Mouse (Mus musculus) heart, adult 2 months (tissue): ENCODE results near the gene Gls. TPM values are rescaled to one million over a fixed set of nuclear protein-coding genes. Genes with fewer than 3 reads are reported as not detected.

ENCODE experiments used
- DNase-seq, 2 experiments: peaks; one replicate each; pipeline ENCODE4 v3.0.0; 2021
- H3K27ac ChIP-seq: fragments of 200-600 bp; 2 replicates; pipeline ENCODE4 v1.8.1; 2022
- H3K27me3 ChIP-seq: fragments of 200-500 bp; 2 replicates; pipeline ENCODE4 v1.6.1; 2012; ENCODE audit warnings: mild to moderate bottlenecking, low read length, inconsistent platforms, mixed read lengths; ENCODE audit not compliant: control insufficient read depth, insufficient read depth
- H3K36me3 ChIP-seq: fragments of 200-500 bp; 2 replicates; pipeline ENCODE4 v1.6.1; 2012; ENCODE audit warnings: low read length, inconsistent platforms; ENCODE audit not compliant: control insufficient read depth, insufficient read depth
- H3K4me1 ChIP-seq: fragments of 200-500 bp; 2 replicates; pipeline ENCODE4 v1.6.1; 2011; ENCODE audit warnings: low read length; ENCODE audit not compliant: control insufficient read depth, insufficient read depth
- H3K4me3 ChIP-seq: fragments of 200-600 bp; 2 replicates; pipeline ENCODE4 v1.8.1; 2022
- H3K79me2 ChIP-seq: fragments of 200-500 bp; replicated peaks from 2 replicates; pipeline ENCODE4 v1.6.1; 2012; ENCODE audit warnings: mild to moderate bottlenecking, inconsistent platforms, low read length, moderate library complexity, mixed read lengths; ENCODE audit not compliant: control insufficient read depth, insufficient read depth
- H3K9ac ChIP-seq: fragments of 200-500 bp; 2 replicates; pipeline ENCODE4 v1.6.1; 2012; ENCODE audit warnings: low read depth, mild to moderate bottlenecking, control low read depth, inconsistent platforms, low read length, mixed read lengths
- CTCF ChIP-seq: fragments of 200-600 bp; IDR thresholded peaks from 2 replicates; pipeline ENCODE4 v1.8.1; 2022; ENCODE audit warnings: antibody characterized with exemption, mild to moderate bottlenecking, moderate library complexity
- EP300 ChIP-seq: fragments of 200-500 bp; IDR thresholded peaks from 2 replicates; pipeline ENCODE4 v1.6.1; 2011; ENCODE audit warnings: low read depth, low read length, control low read depth; ENCODE audit not compliant: insufficient read depth
- POLR2A ChIP-seq: fragments of 200-500 bp; IDR thresholded peaks from 2 replicates; pipeline ENCODE4 v1.6.1; 2011; ENCODE audit warnings: mild to moderate bottlenecking, low read depth, low read length, control low read depth; ENCODE audit not compliant: insufficient read depth
- WGBS: fragments of 180-500 bp; shearing (Covaris S2); methylation state at CpG from one replicate; pipeline ENCODE4 v1.1.7; 2018; 5-methylcytosine and 5-hydroxymethylcytosine counted together
- intact Hi-C: fragments of 180-260 bp; cut with DNase I; formaldehyde crosslinking; loops from one replicate; pipeline ENCODE4 v1.15.1; 2025
- polyA plus RNA-seq: library from polyadenylated mRNA; depleted of rRNA; stranded (reverse); fragments of >200 nt; gene quantifications from 2 replicates; pipeline ENCODE4 v1.2.3, GENCODE M21; 2012
- total RNA-seq, 2 experiments: library from RNA; stranded (reverse); gene quantifications; 2 replicates each; pipeline ENCODE4 v1.2.3; 2021

The Gls gene
- total and polyA plus RNA-seq, 3 experiments: 15.7 to 90.0 (median 79.5) TPM

- WGBS: 73% methylated on average over 3 of the region's 3 CpGs
- no peak for TF ChIP-seq POLR2A
- no peak for TF ChIP-seq EP300
- TF ChIP-seq CTCF: no peak
These were observed 108.2 kb downstream of the Gls start for GRCm38 (mm10) chr1:52124818-52125217.

DNA sequence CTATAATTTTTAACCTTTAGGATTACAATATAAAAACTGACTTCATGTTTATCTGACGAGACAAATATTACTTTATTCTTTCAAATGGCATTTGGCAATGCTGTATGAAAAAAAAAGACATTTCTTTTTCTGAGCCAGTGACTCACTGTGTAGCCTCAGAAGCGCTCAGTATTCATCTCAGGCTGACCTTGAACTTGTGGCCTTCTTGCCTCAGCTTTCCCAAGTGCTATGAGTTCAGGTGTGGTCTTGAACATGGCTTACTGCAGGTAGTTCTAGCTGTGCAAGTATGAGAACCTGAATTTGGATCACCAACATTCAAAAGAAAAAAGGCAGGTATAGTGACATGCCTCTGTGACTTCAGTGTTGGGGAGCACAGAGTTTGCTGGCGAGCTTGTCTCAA is 112.0 kb downstream of the Gls start:
- TF ChIP-seq CTCF (no peak), POLR2A (no peak), EP300 (no peak)
- no peak for DNase-seq
- no peak overlapping the region for H3K27ac ChIP-seq
- H3K4me1 ChIP-seq: peaks cover 5% of the 10 kb centered on the region
- intact Hi-C loops: no loop called here
- H3K36me3 ChIP-seq: peaks cover 6% of the 10 kb centered on the region
- no peaks in the 10 kb centered on the region for H3K27me3 ChIP-seq
- no peak overlapping the region for H3K9ac ChIP-seq
- H3K4me3 ChIP-seq: no peak overlapping the region; the same call in 1 of the 2 replicates
- 88% methylated on average over 3 of the region's 3 CpGs for WGBS
- H3K79me2 ChIP-seq: no peaks in the 10 kb centered on the region

More at GRCm38 (mm10) chr1:52124818-52125217, 108.2 kb downstream of the Gls start:
- Histone ChIP-seq H3K36me3 (peaks cover 7% of the 10 kb centered on the region), H3K9ac (no peak overlapping the region), H3K79me2 (no peaks in the 10 kb centered on the region), H3K4me1 (peaks cover 1% of the 10 kb centered on the region), H3K4me3 (no peak overlapping the region), H3K27me3 (no peaks in the 10 kb centered on the region), H3K27ac (no peak overlapping the region)
- intact Hi-C loops: no loop called here
- DNase-seq: no peak

GRCm38 (mm10) chr1:52120191-52120590 is 112.8 kb downstream of the Gls start:
- 23% methylated on average over 10 of the region's 10 CpGs for WGBS
- H3K9ac ChIP-seq: peak overlapping the region; percentile 45
- intact Hi-C loops: no loop called here
- H3K4me1 ChIP-seq: peaks cover 5% of the 10 kb centered on the region
- H3K36me3 ChIP-seq: peaks cover 6% of the 10 kb centered on the region
- H3K4me3 ChIP-seq: peak overlapping the region; percentile 86
- DNase-seq: no peak
- peak overlapping the region; percentile 98 for H3K27ac ChIP-seq
- TF ChIP-seq POLR2A (no peak), CTCF (no peak), EP300 (no peak)
- no peaks in the 10 kb centered on the region for H3K79me2 ChIP-seq
- no peaks in the 10 kb centered on the region for H3K27me3 ChIP-seq

GRCm38 (mm10) chr1:52119691-52120090 is 113.3 kb downstream of the Gls start:
- WGBS: under 1% methylated on average over 20 of the region's 20 CpGs
- intact Hi-C loops: loop anchor here (10.0 kb wide), 1 partner anchor 645 kb away; the partner anchor contains the start of gene Nabp1
- Histone ChIP-seq H3K27me3 (no peaks in the 10 kb centered on the region), H3K79me2 (no peaks in the 10 kb centered on the region), H3K4me1 (peaks cover 5% of the 10 kb centered on the region), H3K4me3 (peak overlapping the region; percentile 86), H3K36me3 (peaks cover 6% of the 10 kb centered on the region), H3K9ac (peak overlapping the region; percentile 81), H3K27ac (peak overlapping the region; percentile 98)
- DNase-seq: no peak
- TF ChIP-seq EP300: no peak
- TF ChIP-seq POLR2A: no peak
- TF ChIP-seq CTCF: no peak

DNA sequence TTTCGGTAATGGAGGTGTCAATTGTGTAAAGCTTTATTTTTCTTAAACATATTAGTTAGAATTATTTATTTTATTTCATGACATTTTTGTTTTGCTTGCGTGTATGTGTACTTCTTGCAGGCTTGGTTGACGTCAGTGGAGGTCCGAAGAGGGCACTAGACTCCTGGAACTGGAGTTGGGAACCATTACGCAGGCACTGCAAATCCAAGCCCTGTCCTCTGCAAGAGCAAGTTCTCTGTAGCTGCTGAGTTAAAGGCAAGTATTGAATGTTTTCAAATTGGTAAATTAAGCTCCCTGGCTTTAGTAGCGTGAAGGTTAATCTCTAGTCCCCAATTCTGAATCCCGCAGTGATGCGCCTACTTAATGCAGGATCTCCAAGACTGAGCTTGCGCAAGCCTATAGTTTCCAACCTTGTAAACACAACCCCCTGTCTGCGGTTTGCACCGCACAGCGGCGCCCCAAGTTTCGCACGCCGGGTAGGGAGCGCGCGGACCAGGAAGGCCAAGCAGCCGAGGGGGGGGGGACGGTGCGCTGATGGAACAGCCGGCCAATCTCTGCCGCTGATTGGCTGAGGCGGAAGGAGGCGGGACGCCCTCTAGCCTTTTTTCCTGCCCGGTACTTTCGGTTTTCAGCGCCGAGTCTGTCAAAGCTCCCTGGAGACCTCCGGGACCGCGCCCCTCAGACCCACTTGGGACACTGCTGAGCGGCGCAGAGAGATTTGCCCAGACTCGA is 114.0 kb downstream of the Gls start, which contains the start of gene Stat1:
Gene Stat1 (plus strand): TSS at position 581 of the 732 bp plus-strand sequence.
- H3K4me3 ChIP-seq: peak within 1 kb of the TSS; percentile 86

DNA sequence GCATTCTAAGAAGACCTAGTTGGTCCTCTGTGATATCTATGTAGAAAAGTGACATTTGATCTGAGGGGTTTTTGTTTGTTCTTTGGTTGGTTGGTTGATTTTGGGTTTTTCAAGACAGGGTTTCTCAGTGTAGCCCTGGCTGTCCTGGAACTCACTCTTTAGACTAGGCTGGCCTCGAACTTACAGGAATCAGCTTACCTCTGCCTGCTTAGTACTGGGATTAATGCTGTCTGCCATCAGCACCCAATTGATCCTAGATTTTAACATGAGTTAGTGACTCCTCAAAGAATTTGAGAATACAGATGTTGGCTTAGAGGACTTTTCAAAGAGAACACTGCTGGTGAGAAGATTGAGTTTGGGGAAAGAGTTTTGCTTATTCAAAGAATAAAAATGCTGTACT is 115.3 kb downstream of the Gls start:
- intact Hi-C loops: loop anchor here (10.0 kb wide), 1 partner anchor 643 kb away; the partner anchor contains the start of gene Nabp1
- H3K79me2 ChIP-seq: no peaks in the 10 kb centered on the region
- no peak overlapping the region for H3K27ac ChIP-seq
- WGBS: 84% methylated on average over 1 of the region's 1 CpGs
- H3K4me1 ChIP-seq: peaks cover 5% of the 10 kb centered on the region
- H3K36me3 ChIP-seq: no peaks in the 10 kb centered on the region; the same call in 1 of the 2 replicates
- TF ChIP-seq CTCF: no peak
- no peak overlapping the region for H3K4me3 ChIP-seq
- no peak for DNase-seq
- H3K27me3 ChIP-seq: no peaks in the 10 kb centered on the region
- H3K9ac ChIP-seq: no peak overlapping the region

More for the DNA sequence above, 114.0 kb downstream of the Gls start, which contains the start of gene Stat1:
- intact Hi-C loops: loop anchor here (10.0 kb wide), 1 partner anchor 644 kb away; the partner anchor contains the start of gene Nabp1
- Histone ChIP-seq H3K27me3 (no peaks in the 10 kb centered on the region), H3K27ac (peak within 1 kb of the TSS; percentile 98), H3K79me2 (no peaks in the 10 kb centered on the region), H3K4me1 (peaks cover 5% of the 10 kb centered on the region), H3K36me3 (peaks cover 4% of the 10 kb centered on the region), H3K9ac (peak within 1 kb of the TSS; percentile 82)
- TF ChIP-seq CTCF (peak; percentile 44), EP300 (0 out of 2 replicates have a peak, but pooled peaks have one; percentile 69), POLR2A (peak; percentile 85)
- peak; percentile 88 to 90 for DNase-seq
- 2% methylated on average over 37 of the region's 37 CpGs for WGBS
